Mouse (Mus musculus): ENCODE measurements around the gene Gsto1.
A peak's percentile ranks its signal among the peaks of the same experiment; 100 is the strongest.

Gsto1 gene

GRCm38 (mm10) chr19:47890489-47891130 lies 35.8 kb downstream of the Gsto1 start:
- DNase-seq, result no peak

- DNase-seq, result no peak
These were observed 37.0 kb downstream of the Gsto1 start for GRCm38 (mm10) chr19:47891562-47892312.

- DNase-seq, result no peak
These were observed 38.3 kb downstream of the Gsto1 start for GRCm38 (mm10) chr19:47893092-47893491.

- no peak for DNase-seq
These were observed 43.8 kb downstream of the Gsto1 start for GRCm38 (mm10) chr19:47898472-47899079.

- DNase-seq, result peak in 1 of 2 experiments; percentile 21
These were observed 45.2 kb downstream of the Gsto1 start for GRCm38 (mm10) chr19:47900012-47900411.

GRCm38 (mm10) chr19:47900558-47900957 lies 45.8 kb downstream of the Gsto1 start:
- no peak for DNase-seq

- no peak for DNase-seq
These were observed 47.8 kb downstream of the Gsto1 start for GRCm38 (mm10) chr19:47902316-47903201.

GRCm38 (mm10) chr19:47903679-47904078 lies 48.9 kb downstream of the Gsto1 start:
- DNase-seq, result no peak

GRCm38 (mm10) chr19:47905081-47905480 lies 50.3 kb downstream of the Gsto1 start:
- DNase-seq, result peak in 1 of 2 experiments; percentile 5

- peak; percentile 38 to 47 for DNase-seq
These were observed 50.8 kb downstream of the Gsto1 start for GRCm38 (mm10) chr19:47905603-47906002.

GRCm38 (mm10) chr19:47907596-47907995 lies 52.8 kb downstream of the Gsto1 start:
- DNase-seq, result no peak

- DNase-seq, result no peak
These were observed 54.2 kb downstream of the Gsto1 start for GRCm38 (mm10) chr19:47908961-47909371.

GRCm38 (mm10) chr19:47909387-47910116 lies 54.8 kb downstream of the Gsto1 start:
- no peak for DNase-seq

- no peak for DNase-seq
These were observed 55.4 kb downstream of the Gsto1 start for GRCm38 (mm10) chr19:47910117-47910618.

- no peak for DNase-seq
These were observed 56.0 kb downstream of the Gsto1 start for GRCm38 (mm10) chr19:47910751-47911150.

- DNase-seq, result no peak
These were observed 58.6 kb downstream of the Gsto1 start for GRCm38 (mm10) chr19:47913344-47913743.

GRCm38 (mm10) chr19:47914191-47914590 lies 59.4 kb downstream of the Gsto1 start:
- no peak for DNase-seq

Data from spleen, adult 18-20 months (tissue).